Mouse (Mus musculus): ENCODE measurements around the gene Ttc28.

DNA sequence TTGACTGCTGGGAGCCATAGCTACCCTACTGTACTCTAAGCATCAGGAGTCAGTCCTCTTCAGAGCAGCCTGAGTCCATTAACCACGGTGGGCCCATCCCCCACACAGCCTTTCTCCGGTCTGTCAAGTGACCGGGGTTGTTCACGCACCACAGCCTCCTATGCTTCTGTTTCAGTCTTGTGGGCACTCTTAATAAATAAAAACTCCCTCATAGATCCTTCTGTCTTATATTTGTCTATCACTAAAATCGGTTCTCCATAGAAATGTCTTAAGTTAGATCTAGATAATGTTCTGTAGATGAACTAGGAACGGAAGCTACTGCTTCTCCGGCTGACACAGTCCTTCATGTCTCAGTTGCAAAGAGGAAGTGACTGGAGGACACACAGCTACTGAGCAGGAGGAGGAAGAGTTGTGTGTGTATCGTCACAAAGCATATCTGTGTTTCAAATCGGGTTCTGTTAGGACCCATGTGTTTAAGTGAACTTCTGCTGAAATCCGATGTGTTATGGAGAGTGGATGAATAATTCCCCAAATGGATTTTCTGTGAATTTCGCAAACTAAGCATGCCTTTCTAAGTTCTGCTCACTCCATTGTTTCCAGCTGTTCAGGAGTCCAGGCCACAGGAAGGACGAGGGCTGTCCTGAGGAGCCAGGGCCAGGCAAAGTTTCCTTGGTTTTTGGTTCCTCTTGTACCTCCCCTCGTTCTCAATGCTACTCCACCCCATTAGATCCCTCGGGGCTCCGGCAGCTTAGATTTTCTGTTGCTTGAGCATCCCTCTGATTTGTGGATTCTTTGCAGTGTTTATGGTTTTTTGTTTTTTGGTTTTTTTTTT lies 236.1 kb downstream of the Ttc28 start:
- TF ChIP-seq CTCF (IDR thresholded peaks at IDR 0.05; ENCODE audit: control insufficient read depth, insufficient read depth, insufficient read length): no peak
- TF ChIP-seq FOSL1 (IDR thresholded peaks at IDR 0.05; ENCODE audit: insufficient read depth, low read length, poor library complexity, severe bottlenecking): no peak
- TF ChIP-seq MAX (IDR thresholded peaks at IDR 0.05): no peak
- no peak for TF ChIP-seq USF1 (IDR thresholded peaks at IDR 0.05; ENCODE audit: low read depth)
- TF ChIP-seq MYOG (IDR thresholded peaks at IDR 0.05; ENCODE audit: control insufficient read depth, extremely low read depth, insufficient read length): no peak
- no peak for TF ChIP-seq MYOD1 (IDR thresholded peaks at IDR 0.05; ENCODE audit: control insufficient read depth, insufficient read length, low read depth)
